Mouse (Mus musculus) kidney, postnatal 0 days (tissue): ENCODE data around the gene Marveld1. TPM values are rescaled to one million over a fixed set of nuclear protein-coding genes. Genes with fewer than 3 reads are reported as not detected.

Experiments
- ATAC-seq: fragments of 200-750 bp; cut with Nextera tagmentation; replicated peaks from 2 replicates; pipeline ENCODE4 v1.8.0; 2017; ENCODE audit warnings: low read depth, moderate number of reproducible peaks, moderate TSS enrichment, moderate library complexity; ENCODE audit not compliant: low FRiP score
- DNase-seq: peaks from one replicate; pipeline ENCODE4 v3.0.0-alpha.2; 2016; ENCODE audit warnings: low spot score
- H3K27ac ChIP-seq: fragments of 300-500 bp; sonication (generic); 2 replicates; pipeline ENCODE4 v1.5.1; 2014; ENCODE audit warnings: mild to moderate bottlenecking
- H3K27me3 ChIP-seq: fragments of 300-500 bp; sonication (generic); 2 replicates; pipeline ENCODE4 v1.6.1; 2014; ENCODE audit warnings: low read length, mixed read lengths; ENCODE audit not compliant: insufficient read depth
- H3K36me3 ChIP-seq: fragments of 300-500 bp; sonication (generic); 2 replicates; pipeline ENCODE4 v1.6.1; 2014; ENCODE audit warnings: low read length, mixed read lengths; ENCODE audit not compliant: insufficient read depth
- H3K4me1 ChIP-seq: fragments of 300-500 bp; sonication (generic); replicated peaks from 2 replicates; pipeline ENCODE4 v1.6.1; 2014; ENCODE audit warnings: antibody characterized with exemption, low read length, mixed read lengths; ENCODE audit not compliant: insufficient read depth
- H3K4me2 ChIP-seq: fragments of 300-500 bp; sonication (generic); 2 replicates; pipeline ENCODE4 v1.6.1; 2014; ENCODE audit warnings: mild to moderate bottlenecking, low read length, moderate library complexity, mixed read lengths
- H3K4me3 ChIP-seq: fragments of 300-500 bp; sonication (generic); replicated peaks from 2 replicates; pipeline ENCODE4 v1.5.1; 2014; ENCODE audit warnings: low read depth, low read length
- H3K9ac ChIP-seq: fragments of 300-500 bp; sonication (generic); 2 replicates; pipeline ENCODE4 v1.6.1; 2014; ENCODE audit warnings: low read depth, low read length
- H3K9me3 ChIP-seq: fragments of 300-500 bp; sonication (generic); replicated peaks from 2 replicates; pipeline ENCODE4 v1.6.1; 2016; ENCODE audit warnings: low read length, inconsistent platforms, mixed read lengths
- CTCF ChIP-seq: IDR thresholded peaks from 2 replicates; pipeline ENCODE4 v1.5.1; 2016; ENCODE audit warnings: antibody characterized with exemption, low read depth, mild to moderate bottlenecking, moderate library complexity
- WGBS: fragments of 180-500 bp; shearing (Covaris S2); extraction: QIAGEN DNeasy Blood & Tissue Kit; methylation state at CpG from one replicate; pipeline ENCODE4 v1.1.7; 2014; 5-methylcytosine and 5-hydroxymethylcytosine counted together
- polyA plus RNA-seq: library from polyadenylated mRNA; unstranded; fragments of >200 nt; fragmentation: Nextera tagmentation; extraction: Ambion mirVana; gene quantifications from 2 replicates; pipeline ENCODE4 v1.2.1, GENCODE M21; 2015

The Marveld1 gene
- polyA plus RNA-seq, 1 experiment from 2014 or later: 18.9 TPM

DNA sequence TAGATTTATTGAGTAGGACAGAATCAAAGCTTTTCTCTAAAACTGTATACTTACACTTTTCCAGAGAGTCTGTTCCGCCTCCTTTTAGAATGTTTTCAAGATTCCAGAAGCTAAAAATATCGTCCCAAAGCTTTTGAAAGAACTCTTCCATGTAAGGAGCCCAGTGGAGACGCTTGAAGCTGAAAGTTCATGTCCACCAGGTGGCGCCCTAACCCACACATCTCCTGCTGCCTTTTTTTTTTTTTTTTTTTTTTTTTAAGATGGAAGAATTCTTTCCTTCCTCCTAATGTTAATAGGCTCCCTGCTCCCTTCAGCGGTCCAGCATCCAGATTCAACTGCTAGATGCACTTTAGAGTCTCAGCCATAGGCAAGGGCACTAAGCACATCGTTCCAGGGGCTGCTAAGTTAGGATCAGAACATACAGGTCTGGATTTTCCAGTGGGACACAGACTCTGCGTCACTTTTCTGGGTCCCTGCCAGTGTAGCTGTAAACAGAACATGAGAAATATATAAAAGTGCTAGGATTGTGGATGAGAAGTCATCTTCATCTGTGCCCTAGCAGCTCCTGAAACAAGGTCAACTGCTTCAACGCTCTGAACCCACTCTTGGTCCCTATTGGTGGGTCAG, 2.5 kb upstream of the Marveld1 start:
- peak; percentile 90 for TF ChIP-seq CTCF
- Histone ChIP-seq H3K27me3 (no peaks in the 10 kb centered on the region), H3K4me3 (no peak overlapping the region), H3K9ac (no peak overlapping the region), H3K27ac (no peak overlapping the region), H3K4me2 (no peak overlapping the region), H3K4me1 (peaks cover 7% of the 10 kb centered on the region), H3K9me3 (no peaks in the 10 kb centered on the region), H3K36me3 (no peaks in the 10 kb centered on the region)
- ATAC-seq (no peak), DNase-seq (peak; percentile 93)
- 28% methylated on average over 8 of the region's 8 CpGs for WGBS

DNA sequence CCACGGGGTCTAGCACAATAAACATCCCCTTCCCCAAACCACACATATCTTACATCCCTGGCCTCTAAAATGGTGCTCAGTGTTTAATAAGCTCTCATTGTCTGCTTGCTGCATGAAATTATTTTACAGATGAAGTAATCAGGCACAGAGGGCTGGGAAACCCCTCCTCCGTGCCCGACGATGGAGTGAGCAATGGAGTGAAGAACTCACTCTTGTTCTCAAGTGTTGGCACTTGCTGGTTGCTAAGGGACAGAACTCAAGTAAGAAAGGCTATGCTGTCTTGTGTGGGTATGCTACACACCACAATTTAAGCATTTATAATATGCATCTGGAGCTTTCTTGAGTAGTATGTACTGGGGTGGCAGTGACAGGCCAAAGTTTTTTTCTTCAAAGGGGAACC, 2.0 kb upstream of the Marveld1 start:
- 55% methylated on average over 4 of the region's 4 CpGs for WGBS
- Histone ChIP-seq H3K4me2 (no peak overlapping the region), H3K4me3 (no peak overlapping the region), H3K27me3 (no peaks in the 10 kb centered on the region), H3K36me3 (no peaks in the 10 kb centered on the region), H3K4me1 (peaks cover 7% of the 10 kb centered on the region), H3K9ac (no peak overlapping the region), H3K27ac (no peak overlapping the region), H3K9me3 (no peaks in the 10 kb centered on the region)
- TF ChIP-seq CTCF: no peak
- no peak for ATAC-seq
- no peak for DNase-seq

- H3K4me1 ChIP-seq: peaks cover 7% of the 10 kb centered on the region
- WGBS: 90% methylated on average over 2 of the region's 2 CpGs
- H3K36me3 ChIP-seq: 0 out of 2 replicates have a peak, but pooled peaks cover under 1% of the 10 kb centered on the region
- H3K4me2 ChIP-seq: no peak overlapping the region
- no peaks in the 10 kb centered on the region for H3K27me3 ChIP-seq
- no peak overlapping the region for H3K9ac ChIP-seq
- DNase-seq: no peak
- no peak for TF ChIP-seq CTCF
- no peaks in the 10 kb centered on the region for H3K9me3 ChIP-seq
- no peak for ATAC-seq
- no peak overlapping the region for H3K4me3 ChIP-seq
- H3K27ac ChIP-seq: no peak overlapping the region
These were observed 1.5 kb upstream of the Marveld1 start for GRCm38 (mm10) chr19:42145731-42146130.

DNA sequence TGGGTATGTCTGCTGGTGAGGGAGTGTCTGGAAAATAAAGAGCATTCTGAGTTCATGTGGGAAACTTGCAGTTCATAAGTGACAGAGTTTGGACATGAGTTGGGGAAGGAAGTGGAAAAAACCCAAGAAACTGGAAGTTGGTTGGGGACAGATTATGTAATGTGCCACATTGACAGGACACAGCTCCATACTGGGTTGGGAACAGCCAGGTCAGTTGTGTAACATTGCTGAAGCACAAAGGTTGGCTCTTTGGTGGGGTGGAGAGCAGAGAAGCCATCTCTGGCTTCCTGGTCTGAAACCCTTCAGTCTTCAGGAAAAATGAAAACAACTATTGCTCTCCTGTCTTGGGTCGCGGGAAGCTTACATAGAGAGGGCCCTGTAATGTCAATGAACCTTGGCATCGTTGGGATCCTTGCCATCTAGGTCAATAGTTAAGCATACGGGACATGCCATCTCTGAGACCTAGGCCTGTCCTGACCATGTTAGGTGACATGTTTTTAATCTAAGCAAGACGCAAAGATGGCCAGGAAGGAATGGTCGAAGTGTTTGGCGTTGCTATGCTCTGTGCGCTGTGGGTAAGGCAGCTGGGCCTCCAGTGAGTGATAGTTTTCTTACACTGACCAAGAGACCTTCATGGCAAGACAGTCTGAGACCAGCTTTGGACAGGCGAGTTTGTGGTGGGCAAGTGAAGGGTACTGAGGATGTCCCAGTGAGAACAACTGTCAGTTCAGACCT, 757 bp upstream of the Marveld1 start:
- Histone ChIP-seq H3K4me1 (peaks cover 7% of the 10 kb centered on the region), H3K9me3 (no peaks in the 10 kb centered on the region), H3K4me3 (peak overlapping the region; percentile 70; the same call in 1 of the 2 replicates), H3K27ac (peak overlapping the region; percentile 87), H3K4me2 (peak overlapping the region; percentile 76), H3K9ac (no peak overlapping the region), H3K36me3 (0 out of 2 replicates have a peak, but pooled peaks cover 6% of the 10 kb centered on the region), H3K27me3 (no peaks in the 10 kb centered on the region)
- DNase-seq (no peak), ATAC-seq (no peak)
- WGBS: 93% methylated on average over 9 of the region's 9 CpGs
- no peak for TF ChIP-seq CTCF

DNA sequence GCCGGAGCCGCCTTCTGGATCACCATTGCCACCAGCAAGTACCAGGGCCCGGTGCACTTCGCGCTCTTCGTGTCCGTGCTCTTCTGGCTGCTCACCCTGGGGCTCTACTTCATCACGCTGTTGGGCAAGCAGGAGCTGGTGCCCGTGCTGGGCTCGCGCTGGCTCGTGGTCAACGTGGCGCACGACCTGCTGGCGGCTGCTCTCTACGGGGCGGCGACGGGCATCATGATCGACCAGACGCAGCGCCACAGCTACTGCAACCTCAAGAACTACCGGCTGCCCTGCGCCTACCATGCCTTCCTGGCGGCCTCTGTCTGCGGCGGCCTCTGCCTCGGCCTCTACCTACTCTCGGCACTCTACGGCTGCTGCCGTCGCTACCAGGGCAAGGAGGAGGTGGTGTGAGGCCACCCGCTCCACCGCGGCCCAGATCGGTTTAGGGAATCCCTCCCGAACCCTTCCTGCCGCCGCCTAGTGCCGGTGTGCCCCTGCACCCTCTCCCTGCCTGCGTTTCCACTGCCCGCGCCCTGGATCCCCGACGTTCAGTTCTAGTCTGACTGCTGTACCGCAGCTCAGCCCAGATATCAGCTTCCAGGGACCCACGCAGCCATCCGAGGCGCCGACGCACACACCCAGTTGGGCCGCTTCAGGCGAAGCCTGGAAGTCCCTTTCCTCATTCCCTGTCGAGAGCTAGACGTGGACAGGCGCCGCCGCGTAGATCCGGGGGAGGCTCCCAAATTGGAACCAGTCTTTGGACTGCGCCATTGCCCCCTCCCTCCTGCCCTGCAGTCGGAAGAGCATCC, 769 bp downstream of the Marveld1 start:
- peak overlapping the region; percentile 70 for H3K4me3 ChIP-seq
- H3K9ac ChIP-seq: peak overlapping the region; percentile 89
- ATAC-seq (peak; percentile 55), DNase-seq (peak; percentile 86)
- H3K4me2 ChIP-seq: peak overlapping the region; percentile 76
- peak overlapping the region; percentile 87 for H3K27ac ChIP-seq
- H3K36me3 ChIP-seq: 0 out of 2 replicates have a peak, but pooled peaks cover 6% of the 10 kb centered on the region
- H3K9me3 ChIP-seq: no peaks in the 10 kb centered on the region
- H3K27me3 ChIP-seq: no peaks in the 10 kb centered on the region
- no peak for TF ChIP-seq CTCF
- WGBS: under 1% methylated on average over 62 of the region's 63 CpGs
- peaks cover 7% of the 10 kb centered on the region for H3K4me1 ChIP-seq

- peak overlapping the region; percentile 87 for H3K27ac ChIP-seq
- peaks cover 7% of the 10 kb centered on the region for H3K4me1 ChIP-seq
- H3K36me3 ChIP-seq: 0 out of 2 replicates have a peak, but pooled peaks cover 6% of the 10 kb centered on the region
- WGBS: 14% methylated on average over 7 of the region's 7 CpGs
- peak; percentile 64 for ATAC-seq
- peak overlapping the region; percentile 89 for H3K9ac ChIP-seq
- peak overlapping the region; percentile 70 for H3K4me3 ChIP-seq
- H3K27me3 ChIP-seq: no peaks in the 10 kb centered on the region
- H3K9me3 ChIP-seq: no peaks in the 10 kb centered on the region
- no peak for DNase-seq
- peak overlapping the region; percentile 76 for H3K4me2 ChIP-seq
- TF ChIP-seq CTCF: no peak
These were observed 1.3 kb downstream of the Marveld1 start for GRCm38 (mm10) chr19:42148569-42148860.
